ENCODE assay signal across 9 mouse cellular contexts in genomic region chr7:45433835-45434202, GRCm38 (mm10). TPM values are rescaled to one million over a fixed set of nuclear protein-coding genes. Genes with fewer than 3 reads are reported as not detected.
DNase-seq lines count a peak whose midpoint lies in the region; ATAC-seq lines count a peak whose summit lies in the region.
"Had no signal": no experiment of that assay in that cellular context is flagged by ENCODE, and none has a peak within 500 bp of the region (broad histone marks: within the 10 kb centered on the region; RNA-seq: fewer than 3 reads in every experiment).

No protein-coding gene starts in this region.

- H3K4me1 ChIP-seq in megakaryocyte, embryonic 14.5 days, result peaks cover 78% of the 10 kb centered on the region
- H3K4me1 ChIP-seq in forebrain, embryonic 11.5 days (replicated peaks; ENCODE audit: control insufficient read depth, insufficient read depth, low read length), result peaks cover 16% of the 10 kb centered on the region
- H3K4me1 ChIP-seq in limb, embryonic 13.5 days, result peaks cover 47% of the 10 kb centered on the region
- peaks cover 28% of the 10 kb centered on the region for H3K4me1 ChIP-seq in stomach, embryonic 14.5 days (ENCODE audit: control insufficient read depth, insufficient read depth, low read length)

- peaks cover 67% of the 10 kb centered on the region for H3K36me3 ChIP-seq in megakaryocyte, embryonic 14.5 days (replicated peaks; ENCODE audit: low read length)
- peaks cover 1% of the 10 kb centered on the region; the same call in 1 of the 2 replicates for H3K36me3 ChIP-seq in forebrain, embryonic 11.5 days (ENCODE audit: control insufficient read depth, insufficient read depth, low read length)
- H3K36me3 ChIP-seq in limb, embryonic 13.5 days, result peaks cover 33% of the 10 kb centered on the region
- peaks cover 20% of the 10 kb centered on the region for H3K36me3 ChIP-seq in stomach, embryonic 14.5 days (ENCODE audit: control insufficient read depth, insufficient read depth, low read length)

- H3K4me2 ChIP-seq in forebrain, embryonic 11.5 days (ENCODE audit: low read depth, low read length, severe bottlenecking), result peak overlapping the region; percentile 77
- peak overlapping the region; percentile 98 for H3K4me2 ChIP-seq in limb, embryonic 13.5 days (replicated peaks)
- H3K4me2 ChIP-seq in stomach, embryonic 14.5 days (replicated peaks; ENCODE audit: low read depth, low read length), result peak overlapping the region; percentile 98

- no peaks in the 10 kb centered on the region for H3K9me3 ChIP-seq in megakaryocyte, embryonic 14.5 days
- H3K9me3 ChIP-seq in forebrain, embryonic 11.5 days (ENCODE audit: control insufficient read depth, low read length), result no peaks in the 10 kb centered on the region
- no peaks in the 10 kb centered on the region for H3K9me3 ChIP-seq in limb, embryonic 13.5 days
- H3K9me3 ChIP-seq in stomach, embryonic 14.5 days (ENCODE audit: control insufficient read depth, low read depth, low read length), result no peaks in the 10 kb centered on the region

- 0% methylated on average over 7 of the region's 7 CpGs for WGBS in forebrain, embryonic 11.5 days
- WGBS in limb, embryonic 13.5 days, result 2% methylated on average over 7 of the region's 7 CpGs
- 2% methylated on average over 7 of the region's 7 CpGs for WGBS in stomach, embryonic 14.5 days

- peak overlapping the region; percentile 85; the same call in 1 of the 2 replicates for H3K27ac ChIP-seq in forebrain, embryonic 11.5 days (ENCODE audit: low read depth, low read length)
- peak overlapping the region; percentile 88 for H3K27ac ChIP-seq in limb, embryonic 13.5 days
- peak overlapping the region; percentile 84 for H3K27ac ChIP-seq in stomach, embryonic 14.5 days (ENCODE audit: low read length)

- no peak for ATAC-seq in megakaryocyte, adult 5-6 weeks (ENCODE audit: poor library complexity, severe bottlenecking)
- no peak for ATAC-seq in forebrain, embryonic 11.5 days (replicated peaks; ENCODE audit: low FRiP score)
- ATAC-seq in limb, embryonic 13.5 days (ENCODE audit: low FRiP score, low read depth), result no peak
- no peak for ATAC-seq in stomach, embryonic 14.5 days (ENCODE audit: insufficient number of reproducible peaks, insufficient read depth, low FRiP score, low read depth)

- no peak for DNase-seq in forebrain, embryonic 11.5 days (ENCODE audit: low spot score)
- no peak for DNase-seq in ovary, postnatal 10 days (ENCODE audit: low spot score)
- DNase-seq in ovary, postnatal 36 days (ENCODE audit: low spot score), result no peak
- no peak for DNase-seq in kidney, postnatal 10 days

- peak overlapping the region; percentile 99 for H3K4me3 ChIP-seq in megakaryocyte, embryonic 14.5 days (replicated peaks)
- peak overlapping the region; percentile 89 for H3K4me3 ChIP-seq in forebrain, embryonic 11.5 days (ENCODE audit: low read depth, low read length)
- peak overlapping the region; percentile 93 for H3K4me3 ChIP-seq in limb, embryonic 13.5 days
- H3K4me3 ChIP-seq in stomach, embryonic 14.5 days (ENCODE audit: low read depth, low read length), result peak overlapping the region; percentile 88

- H3K27me3 ChIP-seq in megakaryocyte, embryonic 14.5 days (replicated peaks), result no peaks in the 10 kb centered on the region
- no peaks in the 10 kb centered on the region for H3K27me3 ChIP-seq in forebrain, embryonic 11.5 days (ENCODE audit: control insufficient read depth, insufficient read depth, low read length)
- H3K27me3 ChIP-seq in limb, embryonic 13.5 days, result no peaks in the 10 kb centered on the region
- H3K27me3 ChIP-seq in stomach, embryonic 14.5 days (ENCODE audit: control insufficient read depth, insufficient read depth, low read length), result no peaks in the 10 kb centered on the region

- H3K9ac ChIP-seq in forebrain, embryonic 11.5 days (ENCODE audit: low read length), result peak overlapping the region; percentile 86
- peak overlapping the region; percentile 94 for H3K9ac ChIP-seq in limb, embryonic 13.5 days
- H3K9ac ChIP-seq in stomach, embryonic 14.5 days (replicated peaks; ENCODE audit: low read depth, low read length), result peak overlapping the region; percentile 84

RNA-seq across cellular contexts. Expression of gene Gys1, which starts 0.8 kb away (rescaled TPM):
- polyA plus RNA-seq in megakaryocyte, embryonic 14.5 days (2012; ENCODE audit: insufficient read depth, low replicate concordance), result 33.8 and 44.5 TPM in 2 replicates
- total RNA-seq in megakaryocyte, adult 5-6 weeks (2015), result 9.8 and 10.6 TPM in 2 replicates
- 7.2 and 8.8 TPM in 2 replicates for total RNA-seq in megakaryocyte, adult 5-6 weeks (2017)
- 37.0 and 37.6 TPM in 2 replicates for polyA plus RNA-seq in forebrain, embryonic 11.5 days (2014; fragmentation: Nextera tagmentation; extraction: Ambion mirVana)
- polyA plus RNA-seq in limb, embryonic 13.5 days (2015; fragmentation: Nextera tagmentation; extraction: Ambion mirVana), result 41.7 and 45.9 TPM in 2 replicates
- polyA plus RNA-seq in stomach, embryonic 14.5 days (2014; fragmentation: Nextera tagmentation; extraction: Ambion mirVana), result 32.7 and 35.3 TPM in 2 replicates

RNA-seq across cellular contexts. Expression of gene Ruvbl2, which starts 4.1 kb away (rescaled TPM):
- polyA plus RNA-seq in megakaryocyte, embryonic 14.5 days (2012; ENCODE audit: insufficient read depth, low replicate concordance), result 90.5 and 244 TPM in 2 replicates
- 48.6 and 51.6 TPM in 2 replicates for total RNA-seq in megakaryocyte, adult 5-6 weeks (2015)
- total RNA-seq in megakaryocyte, adult 5-6 weeks (2017), result 52.9 and 60.2 TPM in 2 replicates
- 175 and 183 TPM in 2 replicates for polyA plus RNA-seq in forebrain, embryonic 11.5 days (2014; fragmentation: Nextera tagmentation; extraction: Ambion mirVana)
- 142 and 144 TPM in 2 replicates for polyA plus RNA-seq in limb, embryonic 13.5 days (2015; fragmentation: Nextera tagmentation; extraction: Ambion mirVana)
- 132 and 135 TPM in 2 replicates for polyA plus RNA-seq in stomach, embryonic 14.5 days (2014; fragmentation: Nextera tagmentation; extraction: Ambion mirVana)

RNA-seq across cellular contexts. Expression of gene Lhb, which starts 13.2 kb away (rescaled TPM):
- not detected in 2 replicates for polyA plus RNA-seq in megakaryocyte, embryonic 14.5 days (2012; ENCODE audit: insufficient read depth, low replicate concordance)
- not detected in 2 replicates for total RNA-seq in megakaryocyte, adult 5-6 weeks (2015)
- not detected in 2 replicates for total RNA-seq in megakaryocyte, adult 5-6 weeks (2017)
- polyA plus RNA-seq in forebrain, embryonic 11.5 days (2014; fragmentation: Nextera tagmentation; extraction: Ambion mirVana), result not detected in 2 replicates
- 0.40 TPM in 1 of 2 replicates, not detected in the other for polyA plus RNA-seq in limb, embryonic 13.5 days (2015; fragmentation: Nextera tagmentation; extraction: Ambion mirVana)
- 0.52 TPM in 1 of 2 replicates, not detected in the other for polyA plus RNA-seq in stomach, embryonic 14.5 days (2014; fragmentation: Nextera tagmentation; extraction: Ambion mirVana)
- polyA plus RNA-seq: thymus, postnatal 0 days had no signal

RNA-seq across cellular contexts. Expression of gene Ntf5, which starts 20.3 kb away (rescaled TPM):
- not detected in 2 replicates for polyA plus RNA-seq in megakaryocyte, embryonic 14.5 days (2012; ENCODE audit: insufficient read depth, low replicate concordance)
- total RNA-seq in megakaryocyte, adult 5-6 weeks (2015), result not detected in 2 replicates
- not detected in 2 replicates for total RNA-seq in megakaryocyte, adult 5-6 weeks (2017)
- polyA plus RNA-seq in forebrain, embryonic 11.5 days (2014; fragmentation: Nextera tagmentation; extraction: Ambion mirVana), result 0.33 and 0.67 TPM in 2 replicates
- polyA plus RNA-seq in limb, embryonic 13.5 days (2015; fragmentation: Nextera tagmentation; extraction: Ambion mirVana), result 3.0 and 3.2 TPM in 2 replicates
- polyA plus RNA-seq in stomach, embryonic 14.5 days (2014; fragmentation: Nextera tagmentation; extraction: Ambion mirVana), result 4.1 and 4.5 TPM in 2 replicates

RNA-seq across cellular contexts. Expression of gene Ftl1, which starts 25.9 kb away (rescaled TPM):
- polyA plus RNA-seq in megakaryocyte, embryonic 14.5 days (2012; ENCODE audit: insufficient read depth, low replicate concordance), result 24,502 and 30,989 TPM in 2 replicates
- total RNA-seq in megakaryocyte, adult 5-6 weeks (2015), result 2,869 and 3,213 TPM in 2 replicates
- 1,589 and 1,786 TPM in 2 replicates for total RNA-seq in megakaryocyte, adult 5-6 weeks (2017)
- polyA plus RNA-seq in forebrain, embryonic 11.5 days (2014; fragmentation: Nextera tagmentation; extraction: Ambion mirVana), result 4,947 and 5,145 TPM in 2 replicates
- 5,430 and 5,479 TPM in 2 replicates for polyA plus RNA-seq in limb, embryonic 13.5 days (2015; fragmentation: Nextera tagmentation; extraction: Ambion mirVana)
- polyA plus RNA-seq in stomach, embryonic 14.5 days (2014; fragmentation: Nextera tagmentation; extraction: Ambion mirVana), result 4,275 and 4,681 TPM in 2 replicates
